Mouse (Mus musculus): ENCODE results near the gene Oat.

Gene Oat

DNA sequence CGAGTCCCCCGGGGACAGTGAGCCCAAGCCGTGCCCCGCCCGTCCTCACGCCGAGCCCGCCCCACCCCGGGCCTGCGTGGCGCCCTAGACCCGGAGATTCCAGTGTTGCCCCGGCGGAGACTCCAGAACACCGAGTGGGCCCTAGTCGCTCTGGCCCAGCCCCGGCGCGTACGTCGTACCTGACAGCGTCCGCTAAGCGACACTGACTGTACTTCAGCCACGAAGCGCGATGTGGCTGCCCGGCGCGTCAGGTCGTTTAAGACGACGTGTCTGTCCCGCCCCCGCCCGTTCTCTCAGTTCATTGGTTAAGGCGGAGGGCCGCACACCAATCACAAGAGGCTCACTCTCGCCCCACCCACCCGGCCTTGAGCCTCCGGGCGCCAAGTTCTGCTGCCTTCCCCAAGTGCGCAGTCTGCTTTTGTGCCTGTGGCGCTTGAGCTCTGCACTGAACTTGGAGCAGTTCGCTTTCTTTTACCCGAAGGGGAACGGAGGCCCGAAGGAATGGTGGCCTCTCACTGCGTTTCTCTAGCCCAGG, at the start of gene Oat:
Gene Oat, minus strand, starts transcription at position 283 of the 535 bp plus-strand sequence.
- peak; percentile 90 for DNase-seq (ENCODE audit: low spot score)

DNA sequence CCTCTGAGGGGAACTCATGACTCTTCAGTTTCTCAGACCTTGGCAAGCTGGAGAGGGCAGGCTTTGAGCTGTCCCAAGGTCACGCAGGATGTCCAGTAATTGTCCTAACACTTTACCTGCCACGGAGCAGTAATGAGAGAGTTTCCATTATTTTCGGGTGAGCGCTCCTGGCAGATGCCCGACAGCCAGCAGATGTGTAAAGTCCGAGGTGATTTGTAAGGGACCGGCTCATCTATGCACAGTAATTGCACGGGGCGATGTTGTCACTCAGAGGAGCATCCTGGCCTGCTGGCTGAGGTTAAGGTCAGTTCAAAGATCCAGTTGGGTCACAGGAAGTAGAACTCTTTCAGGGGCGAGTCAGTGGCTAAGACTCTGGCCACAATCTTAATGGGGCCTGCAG, 48.0 kb upstream of the Oat start:
- no peak for DNase-seq (ENCODE audit: low spot score)

DNA sequence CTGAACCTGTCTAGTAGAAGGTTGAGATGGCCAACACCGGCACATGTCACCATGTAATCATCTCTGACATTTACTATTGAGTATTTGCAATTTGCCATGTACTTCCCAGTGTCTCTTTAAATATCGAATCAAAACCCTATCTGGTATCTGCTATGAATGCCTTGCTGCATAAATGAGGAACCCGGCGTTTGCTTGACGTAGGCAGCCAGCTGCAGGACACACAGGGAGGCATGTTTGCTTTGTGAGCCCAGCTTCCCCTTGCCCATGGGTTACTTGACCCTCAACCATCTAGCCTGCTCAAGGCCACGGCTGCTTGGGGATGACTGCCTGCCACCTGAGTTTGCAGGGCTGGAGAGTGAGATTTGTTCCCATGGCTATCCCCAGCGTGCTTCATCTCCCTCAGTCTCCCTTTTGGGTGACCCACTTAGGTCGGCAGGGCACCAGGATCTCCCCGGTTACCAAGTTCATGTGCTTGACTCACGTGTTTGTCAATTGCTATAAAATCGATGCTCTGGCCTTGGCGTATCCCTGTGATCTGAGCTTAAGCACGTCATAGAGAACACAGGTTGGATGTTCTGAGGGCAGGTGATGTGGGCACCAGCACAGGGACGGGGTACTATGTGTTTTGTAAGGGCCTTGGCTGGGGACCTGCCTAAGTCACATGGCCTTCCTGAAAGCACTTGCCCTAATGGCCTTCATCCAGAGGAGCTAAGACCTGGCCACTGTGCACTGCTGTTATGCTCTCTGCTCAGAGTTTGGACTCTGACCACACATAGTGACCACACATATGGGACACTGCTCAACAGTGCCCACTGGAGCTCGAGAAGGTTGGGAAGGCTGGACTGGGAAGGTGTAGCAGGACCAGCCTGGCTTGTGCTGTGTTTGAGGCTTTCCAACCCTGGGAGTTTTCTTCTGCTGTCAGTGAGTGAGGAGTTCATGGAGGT, 44.0 kb upstream of the Oat start:
- no peak for DNase-seq (ENCODE audit: low spot score)

GRCm38 (mm10) chr7:132619549-132619948, 43.4 kb upstream of the Oat start:
- DNase-seq (ENCODE audit: low spot score) = no peak

GRCm38 (mm10) chr7:132617021-132617564, 40.9 kb upstream of the Oat start:
- DNase-seq (ENCODE audit: low spot score) = no peak

DNA sequence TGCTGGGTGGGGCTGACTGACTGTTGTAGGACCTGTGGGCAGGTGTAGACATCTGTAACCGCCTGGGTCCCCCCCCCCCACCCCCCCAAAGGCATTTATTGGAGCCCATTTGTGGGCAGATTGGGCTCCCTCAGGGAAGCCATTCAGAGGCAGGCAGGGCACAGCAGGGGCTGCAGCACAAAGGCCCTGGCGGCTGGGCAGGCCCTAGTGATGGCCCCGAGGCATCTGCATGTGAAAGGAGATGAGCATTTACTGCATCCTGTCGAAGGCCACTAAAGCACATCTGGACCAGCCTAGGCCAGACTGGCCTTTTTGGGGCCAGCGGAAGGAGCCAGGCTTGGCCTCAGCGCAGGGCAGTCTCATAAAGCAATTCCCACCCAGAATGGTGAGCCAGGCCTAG, 40.2 kb upstream of the Oat start:
- DNase-seq (ENCODE audit: low spot score) = no peak

- DNase-seq (ENCODE audit: low spot score) = no peak
Measured at GRCm38 (mm10) chr7:132615346-132615745, 39.1 kb upstream of the Oat start.

GRCm38 (mm10) chr7:132611530-132611929, 35.3 kb upstream of the Oat start:
- no peak for DNase-seq (ENCODE audit: low spot score)

DNA sequence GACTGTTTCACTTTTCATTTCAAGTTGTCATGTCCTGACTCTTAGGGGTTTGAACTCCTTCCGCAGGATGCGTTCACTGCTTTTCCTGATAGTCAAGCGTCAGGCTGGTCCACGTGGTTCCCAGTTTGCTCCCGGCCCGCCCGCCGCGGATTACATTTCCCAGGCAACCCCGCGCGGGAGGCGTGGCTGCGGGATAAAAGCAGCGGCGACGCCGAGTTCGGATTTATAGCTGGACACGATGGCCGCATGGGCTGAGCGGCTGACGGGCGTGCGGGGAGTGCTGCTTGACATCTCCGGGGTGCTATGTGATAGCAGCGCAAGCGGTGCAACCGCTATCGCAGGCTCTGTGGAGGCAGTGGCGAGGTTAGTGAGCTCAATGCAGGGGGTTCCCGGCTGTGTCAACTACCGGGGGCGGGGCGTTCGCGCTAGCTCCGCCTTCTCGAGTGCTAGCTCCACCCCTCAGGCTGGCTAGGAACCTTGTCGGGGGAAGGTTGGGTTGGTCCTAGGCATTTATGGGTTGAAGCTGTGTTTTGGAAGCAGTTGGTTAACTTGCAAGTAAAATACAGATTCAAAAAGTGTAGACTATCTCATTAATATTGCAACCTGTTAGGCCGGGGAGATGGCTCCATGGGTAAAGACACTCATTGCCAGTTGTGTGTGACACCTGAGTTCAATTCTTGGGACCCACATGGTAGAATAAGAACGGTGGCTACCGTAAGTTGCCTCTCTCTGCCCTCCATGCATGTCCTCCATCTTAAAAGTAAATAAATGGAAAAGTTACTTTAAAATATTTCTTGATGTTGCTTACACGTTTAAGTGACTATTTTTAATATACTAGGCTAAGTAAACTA, 34.5 kb upstream of the Oat start, which contains the start of gene Lhpp:
Gene Lhpp, plus strand, starts transcription at position 171 of the 851 bp plus-strand sequence.
- DNase-seq (ENCODE audit: low spot score) = peak; percentile 43

GRCm38 (mm10) chr7:132608316-132609020, 32.3 kb upstream of the Oat start:
- DNase-seq (ENCODE audit: low spot score) = no peak

GRCm38 (mm10) chr7:132605689-132606088, 29.5 kb upstream of the Oat start:
- no peak for DNase-seq (ENCODE audit: low spot score)

GRCm38 (mm10) chr7:132604720-132605119, 28.5 kb upstream of the Oat start:
- DNase-seq (ENCODE audit: low spot score) = no peak

DNA sequence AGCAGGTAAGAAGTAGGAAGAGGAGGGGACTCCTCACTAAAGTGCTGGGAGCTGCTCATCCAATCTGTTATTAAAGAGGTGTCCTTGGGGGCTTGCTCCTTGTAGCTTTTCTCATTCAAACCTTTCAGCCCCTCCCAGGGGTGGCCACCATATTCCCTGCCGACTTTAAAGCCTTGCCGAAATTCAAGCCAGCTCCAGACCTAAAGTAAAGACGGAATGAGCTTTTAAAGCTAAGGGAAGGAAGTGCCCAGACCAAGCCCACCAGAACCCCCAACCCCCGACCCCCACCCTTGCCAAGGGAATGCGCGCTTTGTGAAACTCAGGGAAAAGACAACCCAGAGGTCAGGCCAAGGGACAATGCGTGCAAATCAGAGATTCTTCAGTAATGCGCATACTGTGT, 24.7 kb upstream of the Oat start:
- no peak for DNase-seq (ENCODE audit: low spot score)

- no peak for DNase-seq (ENCODE audit: low spot score)
Measured at GRCm38 (mm10) chr7:132600026-132600425, 23.8 kb upstream of the Oat start.

DNA sequence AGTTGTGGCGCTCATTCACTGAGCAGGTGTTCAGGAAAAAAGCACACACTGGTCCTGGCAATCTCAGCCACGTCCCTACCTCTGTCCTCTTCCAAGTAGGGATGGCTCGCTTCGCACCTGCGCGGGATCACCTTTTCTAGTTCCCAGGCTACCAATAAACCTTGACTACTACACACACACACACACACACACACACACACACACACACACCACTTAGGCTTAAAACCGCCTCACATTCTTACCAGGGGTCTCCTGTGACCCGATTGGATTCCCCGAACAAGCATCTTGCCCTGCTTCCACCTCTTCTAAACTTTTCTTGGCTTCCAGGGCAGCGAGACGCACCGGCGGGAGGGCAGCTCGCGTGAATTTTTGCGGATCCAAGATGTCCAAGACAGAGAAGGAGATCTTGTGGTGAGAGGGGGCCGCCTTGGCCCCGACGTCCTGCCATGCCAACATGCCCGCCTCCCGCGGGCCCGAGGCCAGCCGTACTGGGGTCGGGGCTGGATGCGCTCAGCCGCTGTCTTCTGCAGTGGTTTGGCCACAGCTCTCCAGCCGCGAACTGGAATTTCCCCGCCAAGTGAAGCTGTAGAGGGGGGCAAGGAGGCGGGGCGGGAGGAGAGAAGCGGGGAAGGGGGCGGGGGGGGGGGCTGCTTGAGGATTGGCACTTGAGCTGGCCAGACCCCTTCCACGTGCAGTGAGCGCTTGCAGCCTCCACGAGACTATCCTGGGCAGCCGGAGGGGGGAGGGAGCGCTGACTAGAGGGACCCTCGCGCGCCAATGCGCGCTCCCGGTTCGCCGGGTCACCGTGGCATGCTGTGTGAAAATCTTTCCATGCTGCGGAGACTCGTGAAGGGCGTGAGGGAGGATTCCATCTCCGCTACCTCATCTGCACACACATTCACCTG, 23.1 kb upstream of the Oat start, which contains the start of gene Nkx1-2:
Gene Nkx1-2, minus strand, starts transcription at position 567 of the 905 bp plus-strand sequence.
- no peak for DNase-seq (ENCODE audit: low spot score)

GRCm38 (mm10) chr7:132597251-132598041, 21.2 kb upstream of the Oat start:
- DNase-seq (ENCODE audit: low spot score) = no peak

- DNase-seq (ENCODE audit: low spot score) = no peak
Measured at GRCm38 (mm10) chr7:132596557-132597250, 20.5 kb upstream of the Oat start.

GRCm38 (mm10) chr7:132595787-132596186, 19.6 kb upstream of the Oat start:
- no peak for DNase-seq (ENCODE audit: low spot score)

DNA sequence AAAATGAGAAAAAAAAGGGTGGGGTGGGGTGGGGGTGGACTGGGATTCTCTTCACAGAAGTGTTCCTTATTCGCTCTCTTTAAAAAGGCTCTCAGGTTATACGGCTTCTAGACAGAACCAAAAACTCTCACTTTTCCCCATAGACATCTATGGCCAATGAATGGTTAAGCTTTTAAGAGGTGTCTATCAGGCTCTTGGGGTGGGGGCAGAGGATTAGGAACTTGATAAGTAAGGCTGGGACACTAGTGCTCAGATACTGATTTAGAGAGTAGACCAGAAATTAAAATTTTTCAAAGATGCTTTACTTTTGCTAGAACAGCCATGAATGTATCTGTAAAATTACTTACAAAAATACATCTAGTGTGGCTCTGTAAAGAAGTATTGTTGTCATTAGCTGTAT, 18.1 kb upstream of the Oat start:
- DNase-seq (ENCODE audit: low spot score) = no peak

Data from layer of hippocampus, adult 9-10 months (tissue).